Mouse (Mus musculus): ENCODE results near the gene Art2b. TPM values are rescaled to one million over a fixed set of nuclear protein-coding genes. Genes with fewer than 3 reads are reported as not detected.

Gene Art2b
- total RNA-seq, 2 experiments from 2014 or later: not detected

Other genes starting within 250 kb of the Art2b start
- 10 to 100 TPM; 31.6 to 35.9 TPM for gene Arap1, start 237.5 kb downstream of the Art2b start, total RNA-seq (2021)
- gene Gm45837, start 174.7 kb downstream of the Art2b start, total RNA-seq (2021): not detected
- gene Pde2a, start 163.9 kb downstream of the Art2b start, total RNA-seq (2021): 10 to 100 TPM; 63.6 to 65.9 TPM
- 10 to 100 TPM; 59.7 to 62.6 TPM for gene Clpb, start 78.0 kb upstream of the Art2b start, total RNA-seq (2021)
- gene Phox2a, start 232.7 kb upstream of the Art2b start, total RNA-seq (2021): under 1 TPM; 0.26 to 0.42 TPM